Mouse (Mus musculus) small intestine, adult 2 months (tissue): ENCODE data around the gene Tbc1d10a.

Source experiments
- CTCF ChIP-seq: fragments of 200-500 bp; IDR thresholded peaks from 2 replicates; pipeline ENCODE4 v1.5.1; 2012; ENCODE audit warnings: low read depth, mild to moderate bottlenecking, control low read depth, inconsistent platforms, low read length, moderate library complexity, mixed read lengths; ENCODE audit not compliant: insufficient replicate concordance, insufficient read length; ENCODE audit errors: extremely low read depth
- POLR2A ChIP-seq: fragments of 200-500 bp; IDR thresholded peaks from 2 replicates; pipeline ENCODE4 v1.6.1; 2012; ENCODE audit warnings: low read depth, mild to moderate bottlenecking, control low read depth, inconsistent platforms, low read length, moderate library complexity

GRCm38 (mm10) chr11:4247201-4247959 lies 60.8 kb downstream of the Tbc1d10a start:
- TF ChIP-seq CTCF (no peak), POLR2A (no peak)
